Mouse (Mus musculus) intestine, embryonic 14.5 days (tissue): ENCODE measurements at regions not wholly inside any gene's neighbourhood (a gene's known extent, or its start where the extent isn't known, plus 50 kb on each side); places are given as distances from the start of the nearest gene placed in this dataset.

Experiments used
- ATAC-seq: fragments of 200-750 bp; cut with Nextera tagmentation; replicated peaks from 2 replicates; pipeline ENCODE4 v1.8.0; 2017; ENCODE audit warnings: low read depth, moderate number of reproducible peaks, moderate TSS enrichment, moderate library complexity; ENCODE audit not compliant: low FRiP score, low TSS enrichment
- DNase-seq: peaks from one replicate; pipeline ENCODE4 v3.0.0-alpha.2; 2018; ENCODE audit warnings: low spot score
- H3K27ac ChIP-seq: fragments of 300-500 bp; sonication (generic); 2 replicates; pipeline ENCODE4 v1.5.1; 2014; ENCODE audit warnings: low read depth, mild to moderate bottlenecking, control low read depth
- H3K27me3 ChIP-seq: fragments of 300-500 bp; sonication (generic); replicated peaks from 2 replicates; pipeline ENCODE4 v1.6.1; 2014; ENCODE audit warnings: low read length, control low read depth; ENCODE audit not compliant: control insufficient read depth, insufficient read depth
- H3K36me3 ChIP-seq: fragments of 300-500 bp; sonication (generic); 2 replicates; pipeline ENCODE4 v1.6.1; 2014; ENCODE audit warnings: low read length, control low read depth; ENCODE audit not compliant: control insufficient read depth, insufficient read depth
- H3K4me1 ChIP-seq: fragments of 300-500 bp; sonication (generic); replicated peaks from 2 replicates; pipeline ENCODE4 v1.6.1; 2014; ENCODE audit warnings: low read length, control low read depth, mixed read lengths; ENCODE audit not compliant: control insufficient read depth, insufficient read depth
- H3K4me2 ChIP-seq: fragments of 300-500 bp; sonication (generic); 2 replicates; pipeline ENCODE4 v1.6.1; 2014; ENCODE audit warnings: low read length
- H3K4me3 ChIP-seq: fragments of 300-500 bp; sonication (generic); 2 replicates; pipeline ENCODE4 v1.5.1; 2014; ENCODE audit warnings: low read depth, low read length, control low read depth, mixed read lengths
- H3K9ac ChIP-seq: fragments of 300-500 bp; sonication (generic); 2 replicates; pipeline ENCODE4 v1.6.1; 2014; ENCODE audit warnings: mild to moderate bottlenecking, low read length
- H3K9me3 ChIP-seq: fragments of 300-500 bp; sonication (generic); 2 replicates; pipeline ENCODE4 v1.6.1; 2016; ENCODE audit warnings: low read length, control low read depth; ENCODE audit not compliant: control insufficient read depth
- WGBS: fragments of 180-500 bp; shearing (Covaris S2); extraction: QIAGEN DNeasy Blood & Tissue Kit; methylation state at CpG from one replicate; pipeline ENCODE4 v1.1.7; 2014; 5-methylcytosine and 5-hydroxymethylcytosine counted together

GRCm38 (mm10) chr8:32958331-32958730, 470.2 kb upstream of the 5930422O12Rik start:
- ATAC-seq (no peak), DNase-seq (no peak)
- Histone ChIP-seq H3K9ac (no peak overlapping the region), H3K4me3 (no peak overlapping the region), H3K4me2 (no peak overlapping the region), H3K27ac (no peak overlapping the region), H3K4me1 (no peaks in the 10 kb centered on the region), H3K9me3 (no peaks in the 10 kb centered on the region), H3K36me3 (no peaks in the 10 kb centered on the region), H3K27me3 (no peaks in the 10 kb centered on the region)
- WGBS = 77% methylated on average over 1 of the region's 1 CpGs

GRCm38 (mm10) chr8:32958855-32959254, 469.7 kb upstream of the 5930422O12Rik start:
- 93% methylated on average over 4 of the region's 4 CpGs for WGBS
- no peak for DNase-seq

GRCm38 (mm10) chr8:32959326-32960064, 469.0 kb upstream of the 5930422O12Rik start:
- Histone ChIP-seq H3K27ac (no peak overlapping the region), H3K4me1 (no peaks in the 10 kb centered on the region), H3K4me2 (no peak overlapping the region), H3K4me3 (no peak overlapping the region), H3K27me3 (no peaks in the 10 kb centered on the region), H3K36me3 (no peaks in the 10 kb centered on the region), H3K9me3 (no peaks in the 10 kb centered on the region), H3K9ac (no peak overlapping the region)
- ATAC-seq (no peak), DNase-seq (no peak)
- 93% methylated on average over 12 of the region's 12 CpGs for WGBS

More at GRCm38 (mm10) chr8:32958855-32959254, 469.7 kb upstream of the 5930422O12Rik start:
- Histone ChIP-seq H3K4me1 (no peaks in the 10 kb centered on the region), H3K4me2 (no peak overlapping the region), H3K9ac (no peak overlapping the region), H3K27ac (no peak overlapping the region), H3K27me3 (no peaks in the 10 kb centered on the region), H3K36me3 (no peaks in the 10 kb centered on the region), H3K4me3 (no peak overlapping the region), H3K9me3 (no peaks in the 10 kb centered on the region)
- ATAC-seq = no peak

DNA sequence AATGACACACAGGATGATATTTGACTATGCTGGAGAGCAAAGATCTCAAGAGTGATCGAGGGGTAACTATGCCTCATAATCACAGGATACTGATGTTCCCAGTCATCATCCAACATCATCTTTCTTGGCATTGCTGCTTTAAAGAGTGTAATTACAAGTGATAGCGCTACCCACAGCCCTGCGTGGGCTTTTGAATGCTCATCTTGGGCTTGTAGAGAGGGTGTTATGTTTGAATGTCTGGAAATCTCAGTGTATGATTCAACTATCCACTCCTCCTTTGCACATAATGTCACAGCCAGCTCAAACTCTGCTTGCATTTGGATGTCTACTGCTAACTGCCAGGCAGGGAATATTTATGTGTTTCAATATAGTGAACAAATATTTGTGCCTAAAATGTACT, 438.3 kb upstream of the 5930422O12Rik start:
- 90% methylated on average over 3 of the region's 3 CpGs for WGBS
- DNase-seq (no peak), ATAC-seq (no peak)
- H3K36me3 ChIP-seq = no peaks in the 10 kb centered on the region
- no peak overlapping the region for H3K27ac ChIP-seq
- H3K9ac ChIP-seq = no peak overlapping the region
- H3K9me3 ChIP-seq = no peaks in the 10 kb centered on the region
- H3K4me2 ChIP-seq = no peak overlapping the region
- H3K4me1 ChIP-seq = no peaks in the 10 kb centered on the region
- no peak overlapping the region for H3K4me3 ChIP-seq
- H3K27me3 ChIP-seq = no peaks in the 10 kb centered on the region

- no peaks in the 10 kb centered on the region for H3K27me3 ChIP-seq
- H3K9me3 ChIP-seq = no peaks in the 10 kb centered on the region
- no peaks in the 10 kb centered on the region for H3K4me1 ChIP-seq
- no peak overlapping the region for H3K9ac ChIP-seq
- no peak overlapping the region for H3K27ac ChIP-seq
- ATAC-seq = no peak
- H3K4me3 ChIP-seq = no peak overlapping the region
- no peaks in the 10 kb centered on the region for H3K36me3 ChIP-seq
- DNase-seq = no peak
- H3K4me2 ChIP-seq = no peak overlapping the region
- WGBS = 68% methylated on average over 7 of the region's 7 CpGs
These were observed 424.4 kb upstream of the 5930422O12Rik start for GRCm38 (mm10) chr8:33003967-33004564.

DNA sequence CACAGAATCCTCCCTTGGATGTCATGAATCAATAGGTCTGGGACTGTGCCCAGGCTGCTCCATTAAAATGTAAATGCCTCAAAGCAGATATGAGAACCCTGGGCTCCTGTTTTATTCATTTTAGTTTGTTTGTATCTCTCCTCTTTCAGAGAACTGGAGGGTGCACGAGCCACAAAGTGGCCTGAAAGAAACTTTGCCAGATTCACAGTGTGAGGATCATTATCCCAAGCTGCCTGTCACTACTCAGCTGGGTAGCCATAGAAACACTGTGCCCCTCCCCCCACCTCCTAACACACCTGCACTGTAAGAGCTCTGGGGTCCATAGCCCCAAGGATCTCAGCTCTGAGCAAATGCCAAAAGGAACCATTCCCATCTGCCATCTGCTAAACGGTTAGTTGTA, 423.9 kb upstream of the 5930422O12Rik start:
- ATAC-seq (no peak), DNase-seq (no peak)
- Histone ChIP-seq H3K9ac (no peak overlapping the region), H3K9me3 (no peaks in the 10 kb centered on the region), H3K27me3 (no peaks in the 10 kb centered on the region), H3K4me2 (no peak overlapping the region), H3K36me3 (no peaks in the 10 kb centered on the region), H3K4me3 (no peak overlapping the region), H3K27ac (no peak overlapping the region), H3K4me1 (no peaks in the 10 kb centered on the region)
- WGBS = 50% methylated on average over 2 of the region's 2 CpGs

DNA sequence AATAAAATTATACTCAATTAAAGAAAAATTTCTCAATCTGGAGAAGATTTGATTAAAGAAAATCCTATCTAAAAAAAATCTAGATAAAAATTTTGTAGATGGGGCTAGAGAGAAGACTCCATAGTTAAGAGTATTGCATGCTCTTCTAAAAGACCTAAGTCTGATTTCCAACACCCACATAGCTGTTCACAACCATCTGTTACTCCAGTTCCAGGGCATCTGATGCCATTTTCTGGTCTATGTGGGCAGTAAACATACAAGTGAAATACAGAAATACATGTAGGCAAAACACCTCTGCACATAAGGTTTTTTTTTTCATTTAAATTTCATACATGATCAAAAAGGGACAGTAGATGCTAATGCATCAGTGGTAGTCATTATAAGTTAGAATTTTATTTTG, 418.4 kb upstream of the 5930422O12Rik start:
- no peak overlapping the region for H3K9ac ChIP-seq
- H3K4me2 ChIP-seq = no peak overlapping the region
- no peak overlapping the region for H3K27ac ChIP-seq
- no peaks in the 10 kb centered on the region for H3K4me1 ChIP-seq
- no peak for DNase-seq
- no peaks in the 10 kb centered on the region for H3K36me3 ChIP-seq
- no peak for ATAC-seq
- H3K9me3 ChIP-seq = no peaks in the 10 kb centered on the region
- H3K4me3 ChIP-seq = no peak overlapping the region
- H3K27me3 ChIP-seq = no peaks in the 10 kb centered on the region

GRCm38 (mm10) chr8:33012784-33013183, 415.7 kb upstream of the 5930422O12Rik start:
- ATAC-seq (no peak), DNase-seq (no peak)
- H3K4me2 ChIP-seq = no peak overlapping the region
- H3K4me1 ChIP-seq = no peaks in the 10 kb centered on the region
- H3K9ac ChIP-seq = no peak overlapping the region
- no peaks in the 10 kb centered on the region for H3K36me3 ChIP-seq
- no peak overlapping the region for H3K27ac ChIP-seq
- H3K27me3 ChIP-seq = no peaks in the 10 kb centered on the region
- no peaks in the 10 kb centered on the region for H3K9me3 ChIP-seq
- 82% methylated on average over 6 of the region's 6 CpGs for WGBS
- H3K4me3 ChIP-seq = no peak overlapping the region

- H3K27me3 ChIP-seq = no peaks in the 10 kb centered on the region
- H3K4me2 ChIP-seq = no peak overlapping the region
- ATAC-seq (no peak), DNase-seq (no peak)
- no peaks in the 10 kb centered on the region for H3K4me1 ChIP-seq
- no peaks in the 10 kb centered on the region for H3K36me3 ChIP-seq
- whole genome bisulfite sequencing = 69% methylated on average over 3 of the region's 3 CpGs
- no peaks in the 10 kb centered on the region for H3K9me3 ChIP-seq
- no peak overlapping the region for H3K4me3 ChIP-seq
- H3K9ac ChIP-seq = no peak overlapping the region
- no peak overlapping the region for H3K27ac ChIP-seq
These were observed 412.6 kb upstream of the 5930422O12Rik start for GRCm38 (mm10) chr8:33015861-33016260.
